Mouse (Mus musculus): ENCODE results near the gene Mrpl50. TPM values are rescaled to one million over a fixed set of nuclear protein-coding genes. Genes with fewer than 3 reads are reported as not detected.
A peak's percentile ranks its signal among the peaks of the same experiment; 100 is the strongest.
"Not testable (repeated sequence)": the region's sequence is repeated elsewhere in the genome, so short reads cannot be mapped to it uniquely, and the experiment has no call there.

The Mrpl50 gene
- total and polyA plus RNA-seq, 3 experiments, result 4.3 to 58.4 (median 47.7) TPM

- H3K9me3 ChIP-seq (replicated peaks), result no peaks in the 10 kb centered on the region
- DNase-seq (ENCODE audit: low spot score) (no peak), ATAC-seq (ENCODE audit: extremely low read depth, insufficient number of reproducible peaks, low FRiP score, poor library complexity, severe bottlenecking) (no peak)
- H3K36me3 ChIP-seq (replicated peaks), result no peaks in the 10 kb centered on the region
- H3K4me3 ChIP-seq (ENCODE audit: low read depth, low read length), result no peak overlapping the region
- no peaks in the 10 kb centered on the region for H3K27me3 ChIP-seq (ENCODE audit: insufficient read depth, low read length)
- TF ChIP-seq GATA1 (IDR thresholded peaks at IDR 0.05; ENCODE audit: borderline replicate concordance, low read length) (no peak), CTCF (IDR thresholded peaks at IDR 0.05; ENCODE audit: low read depth, low read length) (no peak), POLR2AphosphoS5 (IDR thresholded peaks at IDR 0.05; ENCODE audit: insufficient replicate concordance, low read depth, low read length) (no peak), GATA2 (IDR thresholded peaks at IDR 0.05; ENCODE audit: borderline replicate concordance, low read depth, low read length) (no peak), TAL1 (conservative IDR thresholded peaks at IDR 0.05; ENCODE audit: low read depth, low read length) (no peak)
- H3K4me1 ChIP-seq (ENCODE audit: insufficient read depth, low read depth, low read length), result no peaks in the 10 kb centered on the region
Measured at GRCm38 (mm10) chr4:49485442-49485841, 35.5 kb downstream of the Mrpl50 start.

- ATAC-seq (ENCODE audit: extremely low read depth, insufficient number of reproducible peaks, low FRiP score, poor library complexity, severe bottlenecking), result no peak
- Histone ChIP-seq H3K36me3 (replicated peaks) (no peaks in the 10 kb centered on the region), H3K27me3 (ENCODE audit: insufficient read depth, low read length) (no peaks in the 10 kb centered on the region), H3K4me3 (ENCODE audit: low read depth, low read length) (no peak overlapping the region), H3K9me3 (replicated peaks) (no peaks in the 10 kb centered on the region), H3K4me1 (ENCODE audit: insufficient read depth, low read depth, low read length) (peaks cover 4% of the 10 kb centered on the region; the same call in 1 of the 2 replicates)
- DNase-seq (ENCODE audit: low spot score), result no peak
- TF ChIP-seq CTCF (IDR thresholded peaks at IDR 0.05; ENCODE audit: low read depth, low read length) (no peak), TAL1 (conservative IDR thresholded peaks at IDR 0.05; ENCODE audit: low read depth, low read length) (no peak), GATA2 (IDR thresholded peaks at IDR 0.05; ENCODE audit: borderline replicate concordance, low read depth, low read length) (no peak), POLR2AphosphoS5 (IDR thresholded peaks at IDR 0.05; ENCODE audit: insufficient replicate concordance, low read depth, low read length) (no peak), GATA1 (IDR thresholded peaks at IDR 0.05; ENCODE audit: borderline replicate concordance, low read length) (no peak)
Measured at GRCm38 (mm10) chr4:49480896-49481295, 40.0 kb downstream of the Mrpl50 start.

- Histone ChIP-seq H3K27me3 (ENCODE audit: insufficient read depth, low read length) (no peaks in the 10 kb centered on the region), H3K36me3 (replicated peaks) (no peaks in the 10 kb centered on the region), H3K4me1 (ENCODE audit: insufficient read depth, low read depth, low read length) (peaks cover 4% of the 10 kb centered on the region; the same call in 1 of the 2 replicates), H3K4me3 (ENCODE audit: low read depth, low read length) (no peak overlapping the region), H3K9me3 (replicated peaks) (no peaks in the 10 kb centered on the region)
- ATAC-seq (ENCODE audit: extremely low read depth, insufficient number of reproducible peaks, low FRiP score, poor library complexity, severe bottlenecking), result no peak
- TF ChIP-seq POLR2AphosphoS5 (IDR thresholded peaks at IDR 0.05; ENCODE audit: insufficient replicate concordance, low read depth, low read length) (no peak), TAL1 (conservative IDR thresholded peaks at IDR 0.05; ENCODE audit: low read depth, low read length) (no peak), GATA1 (IDR thresholded peaks at IDR 0.05; ENCODE audit: borderline replicate concordance, low read length) (no peak), CTCF (IDR thresholded peaks at IDR 0.05; ENCODE audit: low read depth, low read length) (no peak)
- no peak for DNase-seq (ENCODE audit: low spot score)
Measured at GRCm38 (mm10) chr4:49480104-49480760, 40.7 kb downstream of the Mrpl50 start.

- not testable (repeated sequence) for H3K4me3 ChIP-seq (ENCODE audit: low read depth, low read length); H3K9me3 ChIP-seq (replicated peaks); ATAC-seq (ENCODE audit: extremely low read depth, insufficient number of reproducible peaks, low FRiP score, poor library complexity, severe bottlenecking); DNase-seq (ENCODE audit: low spot score); H3K27me3 ChIP-seq (ENCODE audit: insufficient read depth, low read length); H3K4me1 ChIP-seq (ENCODE audit: insufficient read depth, low read depth, low read length); H3K36me3 ChIP-seq (replicated peaks)
Measured at GRCm38 (mm10) chr4:49479035-49479434, 41.9 kb downstream of the Mrpl50 start.

GRCm38 (mm10) chr4:49478118-49478877 is 42.6 kb downstream of the Mrpl50 start:
- H3K4me3 ChIP-seq (ENCODE audit: low read depth, low read length), result peak overlapping the region; percentile 54; the same call in 1 of the 2 replicates
- ATAC-seq (ENCODE audit: extremely low read depth, insufficient number of reproducible peaks, low FRiP score, poor library complexity, severe bottlenecking), result peak; percentile 84
- no peaks in the 10 kb centered on the region for H3K27me3 ChIP-seq (ENCODE audit: insufficient read depth, low read length)
- peaks cover 4% of the 10 kb centered on the region for H3K4me1 ChIP-seq (ENCODE audit: insufficient read depth, low read depth, low read length)
- no peak for TF ChIP-seq TAL1 (conservative IDR thresholded peaks at IDR 0.05; ENCODE audit: low read depth, low read length)
- TF ChIP-seq GATA1 (IDR thresholded peaks at IDR 0.05; ENCODE audit: borderline replicate concordance, low read length), result no peak
- no peak for TF ChIP-seq CTCF (IDR thresholded peaks at IDR 0.05; ENCODE audit: low read depth, low read length)
- no peak for TF ChIP-seq POLR2AphosphoS5 (IDR thresholded peaks at IDR 0.05; ENCODE audit: insufficient replicate concordance, low read depth, low read length)
- TF ChIP-seq GATA2 (IDR thresholded peaks at IDR 0.05; ENCODE audit: borderline replicate concordance, low read depth, low read length), result no peak
- no peaks in the 10 kb centered on the region for H3K36me3 ChIP-seq (replicated peaks)
- no peaks in the 10 kb centered on the region for H3K9me3 ChIP-seq (replicated peaks)
- DNase-seq (ENCODE audit: low spot score), result peak; percentile 4

- Histone ChIP-seq H3K4me3 (ENCODE audit: low read depth, low read length) (no peak overlapping the region), H3K36me3 (replicated peaks) (no peaks in the 10 kb centered on the region), H3K9me3 (replicated peaks) (no peaks in the 10 kb centered on the region), H3K4me1 (ENCODE audit: insufficient read depth, low read depth, low read length) (peaks cover 4% of the 10 kb centered on the region), H3K27me3 (ENCODE audit: insufficient read depth, low read length) (no peaks in the 10 kb centered on the region)
- TF ChIP-seq TAL1 (conservative IDR thresholded peaks at IDR 0.05; ENCODE audit: low read depth, low read length), result no peak
- TF ChIP-seq GATA1 (IDR thresholded peaks at IDR 0.05; ENCODE audit: borderline replicate concordance, low read length), result no peak
- TF ChIP-seq POLR2AphosphoS5 (IDR thresholded peaks at IDR 0.05; ENCODE audit: insufficient replicate concordance, low read depth, low read length), result no peak
- no peak for TF ChIP-seq CTCF (IDR thresholded peaks at IDR 0.05; ENCODE audit: low read depth, low read length)
- no peak for TF ChIP-seq GATA2 (IDR thresholded peaks at IDR 0.05; ENCODE audit: borderline replicate concordance, low read depth, low read length)
- ATAC-seq (ENCODE audit: extremely low read depth, insufficient number of reproducible peaks, low FRiP score, poor library complexity, severe bottlenecking), result no peak
- DNase-seq (ENCODE audit: low spot score), result no peak
Measured at GRCm38 (mm10) chr4:49474583-49474982, 46.3 kb downstream of the Mrpl50 start.

All from G1E (cell line).